Mouse (Mus musculus) R1 (cell line): Measurements from ENCODE around the gene Sult5a1.
A peak's percentile ranks its signal among the peaks of the same experiment; 100 is the strongest.

ENCODE experiments used
- DNase-seq: peaks from one replicate; pipeline ENCODE4 v3.0.0-alpha.2; 2018; ENCODE audit warnings: low read depth, low spot score

The Sult5a1 gene

DNA sequence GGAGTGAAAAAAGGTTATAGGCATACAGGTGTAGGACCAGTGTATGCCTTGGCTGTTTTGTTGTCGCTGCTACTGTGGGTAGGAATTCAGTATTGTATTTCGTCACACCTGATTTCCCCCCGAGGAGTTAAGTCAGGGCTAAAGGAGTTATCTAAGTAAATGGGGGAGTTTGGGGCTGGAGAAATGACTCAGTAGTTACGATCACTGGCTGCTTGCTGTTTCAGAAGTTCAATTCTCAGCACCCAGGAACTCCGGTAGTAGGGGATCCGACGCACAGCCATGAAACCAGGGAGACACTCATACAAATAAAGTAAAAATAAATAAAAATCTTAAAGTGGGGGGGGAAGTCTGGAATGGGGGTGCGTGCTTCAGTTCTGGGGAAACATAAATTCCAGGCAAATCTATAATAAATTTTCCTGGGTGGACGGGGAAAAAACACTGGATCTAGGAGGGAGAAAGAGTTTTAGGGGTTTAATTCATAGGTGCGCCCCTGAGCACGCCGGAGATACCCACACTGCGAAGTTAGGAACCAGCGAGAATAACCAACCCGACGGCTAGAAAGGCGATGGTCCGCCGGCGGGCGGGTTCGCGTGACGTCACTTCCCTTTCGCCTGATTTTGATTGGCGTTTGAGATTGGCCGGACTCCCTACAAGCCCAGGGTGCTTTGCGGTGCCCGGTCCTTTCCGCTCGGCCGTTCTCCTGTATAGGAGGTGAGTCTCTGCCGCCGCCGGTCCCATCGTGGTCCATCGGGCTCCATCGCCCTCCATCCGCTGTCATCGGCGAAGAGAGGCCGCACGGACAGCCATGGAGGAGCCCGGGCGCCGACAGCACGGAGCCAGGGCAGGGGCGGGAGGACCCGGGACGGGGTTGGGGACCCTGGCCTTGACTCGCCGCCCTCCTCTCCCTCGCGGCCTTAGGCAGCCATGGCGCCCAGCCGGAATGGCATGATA is 56.1 kb downstream of the Sult5a1 start, which contains the start of gene Rpl13:
Gene Rpl13, plus strand, starts transcription at position 616 of the 951 bp plus-strand sequence.
- peak; percentile 95 for DNase-seq

DNA sequence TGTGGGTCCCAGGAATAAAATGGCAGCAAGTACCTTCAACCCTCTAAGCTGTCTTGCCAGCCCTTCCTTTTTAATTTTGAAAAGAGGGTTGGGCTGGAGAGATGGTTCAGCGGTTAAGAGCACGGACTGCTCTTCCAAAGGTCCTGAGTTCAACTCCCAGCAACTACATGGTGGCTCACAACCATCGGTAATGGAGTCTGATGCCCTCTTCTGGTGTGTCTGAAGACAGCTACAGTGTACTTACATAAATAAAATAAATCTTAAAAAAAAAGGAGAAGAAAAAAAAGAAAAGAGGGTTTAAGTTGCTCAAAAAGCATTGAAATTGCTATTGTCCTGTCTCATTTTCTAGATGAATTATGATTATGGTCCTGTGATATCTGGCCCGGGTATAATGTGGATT is 56.9 kb downstream of the Sult5a1 start:
- no peak for DNase-seq

DNA sequence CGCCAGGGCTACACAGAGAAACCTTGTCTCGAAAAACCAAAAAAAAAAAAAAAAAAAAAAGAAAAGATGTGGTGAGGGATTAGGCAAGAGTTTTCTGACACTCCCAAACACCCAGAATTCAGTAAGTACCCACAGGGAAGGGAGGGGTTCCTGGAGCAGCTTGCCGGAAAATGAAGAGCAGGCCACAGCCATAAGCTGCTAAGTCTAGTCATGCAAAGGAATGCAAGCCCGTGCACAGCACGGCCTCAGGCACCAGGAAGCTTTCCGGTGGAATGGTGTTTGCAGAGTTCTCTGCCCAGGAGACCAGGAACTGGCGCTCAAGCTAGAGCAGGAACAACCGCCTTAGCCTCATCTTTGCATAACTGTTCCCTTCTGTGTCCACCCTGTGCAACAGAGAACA is 57.8 kb downstream of the Sult5a1 start:
- peak; percentile 86 for DNase-seq

DNA sequence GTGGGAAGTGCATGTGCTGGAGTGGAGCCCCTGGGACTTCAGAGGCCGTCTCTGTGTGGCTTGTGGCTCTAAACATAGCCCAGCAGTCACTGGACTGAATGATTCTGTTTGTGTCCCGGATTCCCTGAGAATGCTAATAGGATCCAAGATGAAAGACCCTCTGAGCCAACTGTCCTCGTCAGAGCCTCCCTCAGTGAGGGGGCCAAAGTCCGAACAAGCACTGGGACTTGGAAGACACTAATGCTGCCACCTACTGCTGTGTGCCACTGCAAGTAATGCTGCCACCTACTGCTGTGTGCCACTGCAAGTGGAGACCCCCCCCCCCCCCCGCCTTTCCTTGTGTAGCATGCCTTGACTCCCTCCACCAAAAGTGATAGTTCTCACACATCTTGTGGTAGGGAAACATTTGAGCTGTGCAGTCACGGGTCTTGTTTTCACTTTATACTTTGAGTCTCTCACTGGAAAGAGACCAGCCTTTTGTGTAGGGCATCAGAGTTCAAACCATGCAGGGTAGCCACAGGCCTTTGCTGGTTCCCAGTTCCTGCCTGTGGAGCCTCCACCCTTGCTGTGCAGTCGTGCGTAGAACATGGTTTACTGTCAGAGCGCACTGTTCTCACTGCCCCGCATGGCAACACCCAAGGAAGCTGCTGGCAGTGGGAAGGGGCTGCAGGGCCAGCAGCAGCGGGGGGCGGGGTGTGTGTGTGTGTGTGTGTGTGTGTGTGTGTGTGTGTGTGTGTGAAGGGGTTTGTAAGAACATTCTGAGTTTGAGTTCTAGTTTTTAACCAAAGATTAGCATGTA is 60.1 kb downstream of the Sult5a1 start:
- no peak for DNase-seq

DNA sequence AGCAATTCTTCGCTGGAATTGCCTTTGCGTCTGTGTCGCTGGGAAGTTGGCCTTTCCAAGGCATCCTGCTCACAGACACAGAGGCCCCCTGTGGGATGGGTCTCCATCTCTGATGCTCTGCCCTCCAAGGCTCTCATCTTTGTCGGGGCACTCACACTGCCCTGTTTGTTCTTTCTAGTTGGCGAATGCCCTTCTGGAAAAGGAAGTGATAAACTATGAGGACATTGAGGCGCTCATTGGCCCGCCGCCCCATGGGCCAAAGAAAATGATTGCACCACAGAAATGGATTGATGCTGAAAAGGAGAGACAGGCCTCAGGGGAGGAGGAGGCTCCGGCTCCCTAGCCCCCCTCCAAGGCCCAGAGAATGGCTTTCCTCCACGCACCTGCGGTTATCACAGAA is 60.9 kb downstream of the Sult5a1 start:
- no peak for DNase-seq
